Mouse (Mus musculus): Measurements from ENCODE around the gene Sp9. TPM values are rescaled to one million over a fixed set of nuclear protein-coding genes. Genes with fewer than 3 reads are reported as not detected.

Gene Sp9
- polyA plus RNA-seq, 1 experiment from 2014 or later = not detected

GRCm38 (mm10) chr2:73269666-73270065 lies 2.1 kb upstream of the Sp9 start:
- H3K9ac ChIP-seq = no peak overlapping the region
- H3K4me1 ChIP-seq (ENCODE audit: insufficient read depth) = 0 out of 2 replicates have a peak, but pooled peaks cover 4% of the 10 kb centered on the region
- no peak overlapping the region for H3K27ac ChIP-seq (ENCODE audit: low read depth)
- under 1% methylated on average over 17 of the region's 17 CpGs for WGBS
- H3K27me3 ChIP-seq (ENCODE audit: insufficient read depth, low read length) = peaks cover 96% of the 10 kb centered on the region
- H3K36me3 ChIP-seq (ENCODE audit: insufficient read depth) = no peaks in the 10 kb centered on the region
- H3K9me3 ChIP-seq (ENCODE audit: low read depth, low read length) = no peaks in the 10 kb centered on the region
- DNase-seq (peak; percentile 2), ATAC-seq (ENCODE audit: insufficient read depth) (no peak)
- H3K4me3 ChIP-seq (ENCODE audit: low read depth, low read length) = no peak overlapping the region
- H3K4me2 ChIP-seq = no peak overlapping the region
- no peak for TF ChIP-seq CTCF (IDR thresholded peaks at IDR 0.05; ENCODE audit: low read depth)

GRCm38 (mm10) chr2:73270071-73270592 lies 1.6 kb upstream of the Sp9 start:
- Histone ChIP-seq H3K9ac (no peak overlapping the region), H3K36me3 (ENCODE audit: insufficient read depth) (no peaks in the 10 kb centered on the region), H3K27me3 (ENCODE audit: insufficient read depth, low read length) (peaks cover 93% of the 10 kb centered on the region), H3K4me2 (no peak overlapping the region), H3K9me3 (ENCODE audit: low read depth, low read length) (no peaks in the 10 kb centered on the region), H3K27ac (ENCODE audit: low read depth) (no peak overlapping the region), H3K4me3 (ENCODE audit: low read depth, low read length) (no peak overlapping the region), H3K4me1 (ENCODE audit: insufficient read depth) (0 out of 2 replicates have a peak, but pooled peaks cover 4% of the 10 kb centered on the region)
- WGBS = 3% methylated on average over 14 of the region's 14 CpGs
- ATAC-seq (ENCODE audit: insufficient read depth) (no peak), DNase-seq (peak; percentile 17)
- no peak for TF ChIP-seq CTCF (IDR thresholded peaks at IDR 0.05; ENCODE audit: low read depth)

- TF ChIP-seq CTCF (IDR thresholded peaks at IDR 0.05; ENCODE audit: low read depth) = no peak
- no peak overlapping the region for H3K27ac ChIP-seq (ENCODE audit: low read depth)
- no peak overlapping the region for H3K9ac ChIP-seq
- DNase-seq (peak; percentile 49), ATAC-seq (ENCODE audit: insufficient read depth) (no peak)
- no peaks in the 10 kb centered on the region for H3K36me3 ChIP-seq (ENCODE audit: insufficient read depth)
- no peaks in the 10 kb centered on the region for H3K9me3 ChIP-seq (ENCODE audit: low read depth, low read length)
- 1% methylated on average over 38 of the region's 38 CpGs for WGBS
- 0 out of 2 replicates have a peak, but pooled peaks cover 4% of the 10 kb centered on the region for H3K4me1 ChIP-seq (ENCODE audit: insufficient read depth)
- H3K27me3 ChIP-seq (ENCODE audit: insufficient read depth, low read length) = peaks cover 89% of the 10 kb centered on the region
- no peak overlapping the region for H3K4me3 ChIP-seq (ENCODE audit: low read depth, low read length)
- H3K4me2 ChIP-seq = peak overlapping the region; percentile 10; the same call in 1 of the 2 replicates
Observed at GRCm38 (mm10) chr2:73270593-73271458, 899 bp upstream of the Sp9 start.

GRCm38 (mm10) chr2:73272351-73273248 lies 875 bp downstream of the Sp9 start:
- Histone ChIP-seq H3K27me3 (ENCODE audit: insufficient read depth, low read length) (peaks cover 90% of the 10 kb centered on the region), H3K27ac (ENCODE audit: low read depth) (no peak overlapping the region), H3K9ac (no peak overlapping the region), H3K4me2 (peak overlapping the region; percentile 64), H3K9me3 (ENCODE audit: low read depth, low read length) (no peaks in the 10 kb centered on the region), H3K36me3 (ENCODE audit: insufficient read depth) (no peaks in the 10 kb centered on the region), H3K4me3 (ENCODE audit: low read depth, low read length) (peak overlapping the region; percentile 37), H3K4me1 (ENCODE audit: insufficient read depth) (0 out of 2 replicates have a peak, but pooled peaks cover 4% of the 10 kb centered on the region)
- DNase-seq (peak; percentile 41), ATAC-seq (ENCODE audit: insufficient read depth) (no peak)
- WGBS = 1% methylated on average over 55 of the region's 55 CpGs
- TF ChIP-seq CTCF (IDR thresholded peaks at IDR 0.05; ENCODE audit: low read depth) = no peak

GRCm38 (mm10) chr2:73273249-73274118 lies 1.8 kb downstream of the Sp9 start:
- no peak for TF ChIP-seq CTCF (IDR thresholded peaks at IDR 0.05; ENCODE audit: low read depth)
- WGBS = under 1% methylated on average over 96 of the region's 110 CpGs
- no peak overlapping the region for H3K27ac ChIP-seq (ENCODE audit: low read depth)
- H3K4me2 ChIP-seq = peak overlapping the region; percentile 64
- 0 out of 2 replicates have a peak, but pooled peaks cover 4% of the 10 kb centered on the region for H3K4me1 ChIP-seq (ENCODE audit: insufficient read depth)
- no peaks in the 10 kb centered on the region for H3K36me3 ChIP-seq (ENCODE audit: insufficient read depth)
- H3K9ac ChIP-seq = no peak overlapping the region
- peak; percentile 45 for DNase-seq
- no peaks in the 10 kb centered on the region for H3K9me3 ChIP-seq (ENCODE audit: low read depth, low read length)
- ATAC-seq (ENCODE audit: insufficient read depth) = peak; percentile 33
- peaks cover 90% of the 10 kb centered on the region for H3K27me3 ChIP-seq (ENCODE audit: insufficient read depth, low read length)
- H3K4me3 ChIP-seq (ENCODE audit: low read depth, low read length) = peak overlapping the region; percentile 37

All from lung, embryonic 14.5 days (tissue).